16 mouse cellular contexts compared by ENCODE assay signal in the genomic region with DNA sequence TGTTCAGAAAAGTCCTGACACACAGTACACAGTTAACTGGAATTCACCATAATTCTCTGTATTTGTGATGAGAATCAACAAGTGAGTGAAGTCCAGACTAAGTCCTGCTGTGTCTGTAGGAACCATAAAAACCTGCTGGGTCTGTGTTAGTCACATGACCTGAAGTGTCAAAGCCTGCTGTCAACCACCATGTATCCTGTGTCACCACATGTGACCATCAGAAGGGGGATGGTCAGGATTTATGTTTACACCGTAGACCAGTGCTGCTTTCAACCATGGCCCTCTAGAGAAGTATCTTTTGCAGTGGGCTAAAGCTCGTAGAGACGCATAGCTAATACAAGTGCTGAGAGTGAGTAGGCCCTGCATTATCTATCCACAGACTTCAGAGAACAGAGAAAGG.
"Had no signal": no experiment of that assay in that cellular context is flagged by ENCODE, and none has a peak within 500 bp of the region (broad histone marks: within the 10 kb centered on the region; RNA-seq: fewer than 3 reads in every experiment).

No protein-coding gene starts in this region.

- H3K27me3 ChIP-seq: liver, embryonic 13.5 days; midbrain, embryonic 12.5 days; midbrain, embryonic 15.5 days; stomach, embryonic 15.5 days had no signal

- DNase-seq: kidney, adult 18-20 months; kidney, postnatal 25 days; layer of hippocampus, adult 9-11 months; liver, embryonic 13.5 days; lung, adult 2 months; lung, postnatal 14 days; lung, postnatal 4 days; thymus, adult 18-20 months; thymus, postnatal 14 days had no signal

- H3K4me1 ChIP-seq: liver, embryonic 13.5 days; midbrain, embryonic 12.5 days; midbrain, embryonic 15.5 days; stomach, embryonic 15.5 days had no signal

- H3K9ac ChIP-seq: liver, embryonic 13.5 days; midbrain, embryonic 12.5 days; midbrain, embryonic 15.5 days; stomach, embryonic 15.5 days had no signal

- ATAC-seq: intestine, embryonic 16.5 days; midbrain, embryonic 15.5 days had no signal

- H3K9me3 ChIP-seq: liver, embryonic 13.5 days; midbrain, embryonic 12.5 days; midbrain, embryonic 15.5 days; stomach, embryonic 15.5 days had no signal

- H3K4me3 ChIP-seq: layer of hippocampus, adult 2 months; liver, embryonic 13.5 days; midbrain, embryonic 12.5 days; midbrain, embryonic 15.5 days; myocyte; stomach, embryonic 15.5 days had no signal

- H3K4me2 ChIP-seq: liver, embryonic 13.5 days; midbrain, embryonic 12.5 days; midbrain, embryonic 15.5 days; stomach, embryonic 15.5 days had no signal

- H3K27ac ChIP-seq: kidney, postnatal 0 days; layer of hippocampus, adult 2 months; liver, embryonic 13.5 days; midbrain, embryonic 12.5 days; midbrain, embryonic 15.5 days; stomach, embryonic 15.5 days had no signal
